Mouse (Mus musculus) inflammation-experienced regulatory T-cells, adult 16 weeks (primary cell): Measurements from ENCODE around the gene Gm42906. TPM values are rescaled to one million over a fixed set of nuclear protein-coding genes. Genes with fewer than 3 reads are reported as not detected.

Source experiments
- polyA plus RNA-seq: library from polyadenylated mRNA; unstranded; fragments of 100-300 nt; shearing (Covaris generic); gene quantifications from one replicate; pipeline ENCODE4 v1.2.1, GENCODE M21; 2017

The Gm42906 gene
- polyA plus RNA-seq, result not detected

GRCm38 (mm10) chr5:151428113-151428756, at the start of gene Gm42906:
Gene Gm42906, minus strand, starts transcription at chr5:151428163.

DNA sequence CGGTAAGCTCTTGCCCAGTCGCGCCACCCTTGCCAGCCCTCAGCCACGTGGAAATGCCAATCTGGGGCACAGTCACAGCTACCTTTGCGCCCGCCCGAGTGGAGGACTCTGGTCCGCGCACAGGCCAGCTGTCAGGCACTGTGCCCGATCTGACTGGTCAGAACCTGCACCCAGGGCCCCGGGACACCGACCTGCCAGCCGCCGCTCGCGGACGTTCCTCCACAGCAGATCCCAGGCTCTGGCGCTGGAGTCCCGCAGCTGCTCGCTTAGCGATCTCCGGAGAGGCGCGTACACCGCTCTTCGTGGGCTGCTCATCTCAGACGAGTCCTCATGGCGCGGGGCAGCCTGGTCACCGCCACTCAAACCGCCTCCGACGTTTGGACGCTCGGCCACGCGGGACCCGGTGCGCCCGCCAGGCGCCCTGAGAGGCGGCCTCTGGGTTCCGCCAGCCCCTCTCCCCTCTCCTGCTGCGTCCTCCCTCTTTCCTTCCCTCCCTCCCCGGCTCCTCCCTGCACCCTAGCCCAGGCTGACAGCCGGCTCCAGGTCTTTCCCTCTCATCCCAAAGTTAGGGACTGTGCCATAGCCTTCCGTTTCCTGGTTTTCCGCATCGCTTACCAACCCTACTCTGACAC, 194.4 kb downstream of the Gm42906 start, which contains the start of gene Stard13:
TSS of gene Stard13 (minus strand) at position 437 of the 632 bp plus-strand sequence.

Other genes starting within 250 kb of the Gm42906 start
- gene Stard13, start 194.3 kb downstream of the Gm42906 start, polyA plus RNA-seq, result not detected
- gene Vmn2r18, start 177.9 kb upstream of the Gm42906 start, polyA plus RNA-seq, result not detected
- 32.5 TPM for gene Rfc3, start 223.1 kb upstream of the Gm42906 start, polyA plus RNA-seq